Mouse (Mus musculus): ENCODE data around the gene Prkn. TPM values are rescaled to one million over a fixed set of nuclear protein-coding genes. Genes with fewer than 3 reads are reported as not detected.

The Prkn gene
- total and polyA plus RNA-seq, 2 experiments from 2014 or later, result 6.2 to 6.8 TPM

GRCm38 (mm10) chr17:12062861-12063260 lies 1222.7 kb downstream of the Prkn start:
- H3K9ac ChIP-seq, result no peak overlapping the region
- no peak overlapping the region for H3K4me2 ChIP-seq (ENCODE audit: low read depth)
- WGBS, result 52% methylated on average over 3 of the region's 3 CpGs
- no peaks in the 10 kb centered on the region for H3K9me3 ChIP-seq (ENCODE audit: low read length)
- H3K27ac ChIP-seq (ENCODE audit: low read depth, low read length), result no peak overlapping the region
- H3K4me1 ChIP-seq (ENCODE audit: insufficient read depth), result no peaks in the 10 kb centered on the region
- H3K27me3 ChIP-seq (ENCODE audit: insufficient read depth, low read length), result no peaks in the 10 kb centered on the region
- ATAC-seq (peak; percentile 40; the same call in 1 of the 2 replicates), DNase-seq (no peak)
- H3K36me3 ChIP-seq (ENCODE audit: insufficient read depth), result no peaks in the 10 kb centered on the region
- TF ChIP-seq CTCF (IDR thresholded peaks at IDR 0.05; ENCODE audit: low read depth), result no peak
- no peak overlapping the region for H3K4me3 ChIP-seq (ENCODE audit: low read depth, low read length)

- 97% methylated on average over 7 of the region's 7 CpGs for WGBS
- H3K4me2 ChIP-seq (ENCODE audit: low read depth), result no peak overlapping the region
- H3K9me3 ChIP-seq (ENCODE audit: low read length), result no peaks in the 10 kb centered on the region
- H3K9ac ChIP-seq, result no peak overlapping the region
- no peak for TF ChIP-seq CTCF (IDR thresholded peaks at IDR 0.05; ENCODE audit: low read depth)
- no peak for DNase-seq
- no peak overlapping the region for H3K4me3 ChIP-seq (ENCODE audit: low read depth, low read length)
- 0 out of 2 replicates have a peak overlapping the region, but pooled peaks have one; percentile 29 for H3K27ac ChIP-seq (ENCODE audit: low read depth, low read length)
- H3K4me1 ChIP-seq (ENCODE audit: insufficient read depth), result no peaks in the 10 kb centered on the region
- no peaks in the 10 kb centered on the region for H3K36me3 ChIP-seq (ENCODE audit: insufficient read depth)
- no peak for ATAC-seq
- no peaks in the 10 kb centered on the region for H3K27me3 ChIP-seq (ENCODE audit: insufficient read depth, low read length)
Observed at GRCm38 (mm10) chr17:12063533-12063932, 1223.3 kb downstream of the Prkn start.

DNA sequence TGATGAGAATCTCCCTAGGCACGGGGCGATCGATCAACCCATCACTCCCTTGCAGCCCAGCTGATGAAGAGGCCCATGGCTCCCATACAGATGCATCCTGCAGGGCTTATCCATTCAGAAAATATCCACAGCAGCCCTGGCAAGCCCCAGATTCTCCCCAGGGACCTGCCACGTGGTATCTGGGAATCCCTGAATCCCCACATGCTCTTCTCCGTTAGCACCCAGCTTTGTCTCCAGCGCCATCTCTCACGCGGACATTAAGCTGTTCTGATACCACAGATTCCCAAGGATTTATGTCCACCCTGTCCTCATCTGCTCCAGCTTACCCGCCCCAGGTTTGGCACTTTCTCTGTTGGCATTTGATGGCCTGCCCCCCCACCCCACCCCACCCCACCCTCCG lies 1225.9 kb downstream of the Prkn start:
- TF ChIP-seq CTCF (IDR thresholded peaks at IDR 0.05; ENCODE audit: low read depth), result no peak
- Histone ChIP-seq H3K36me3 (ENCODE audit: insufficient read depth) (no peaks in the 10 kb centered on the region), H3K9ac (no peak overlapping the region), H3K4me2 (ENCODE audit: low read depth) (no peak overlapping the region), H3K27me3 (ENCODE audit: insufficient read depth, low read length) (no peaks in the 10 kb centered on the region), H3K27ac (ENCODE audit: low read depth, low read length) (no peak overlapping the region), H3K4me1 (ENCODE audit: insufficient read depth) (no peaks in the 10 kb centered on the region), H3K9me3 (ENCODE audit: low read length) (no peaks in the 10 kb centered on the region), H3K4me3 (ENCODE audit: low read depth, low read length) (no peak overlapping the region)
- WGBS, result 78% methylated on average over 10 of the region's 10 CpGs
- DNase-seq, result no peak
- ATAC-seq, result no peak

GRCm38 (mm10) chr17:12076816-12077215 lies 1236.6 kb downstream of the Prkn start:
- DNase-seq (no peak), ATAC-seq (no peak)
- Histone ChIP-seq H3K4me3 (ENCODE audit: low read depth, low read length) (no peak overlapping the region), H3K4me1 (ENCODE audit: insufficient read depth) (no peaks in the 10 kb centered on the region), H3K4me2 (ENCODE audit: low read depth) (no peak overlapping the region), H3K9me3 (ENCODE audit: low read length) (no peaks in the 10 kb centered on the region), H3K27me3 (ENCODE audit: insufficient read depth, low read length) (no peaks in the 10 kb centered on the region), H3K27ac (ENCODE audit: low read depth, low read length) (no peak overlapping the region), H3K9ac (no peak overlapping the region), H3K36me3 (ENCODE audit: insufficient read depth) (no peaks in the 10 kb centered on the region)
- 44% methylated on average over 2 of the region's 2 CpGs for WGBS
- no peak for TF ChIP-seq CTCF (IDR thresholded peaks at IDR 0.05; ENCODE audit: low read depth)

DNA sequence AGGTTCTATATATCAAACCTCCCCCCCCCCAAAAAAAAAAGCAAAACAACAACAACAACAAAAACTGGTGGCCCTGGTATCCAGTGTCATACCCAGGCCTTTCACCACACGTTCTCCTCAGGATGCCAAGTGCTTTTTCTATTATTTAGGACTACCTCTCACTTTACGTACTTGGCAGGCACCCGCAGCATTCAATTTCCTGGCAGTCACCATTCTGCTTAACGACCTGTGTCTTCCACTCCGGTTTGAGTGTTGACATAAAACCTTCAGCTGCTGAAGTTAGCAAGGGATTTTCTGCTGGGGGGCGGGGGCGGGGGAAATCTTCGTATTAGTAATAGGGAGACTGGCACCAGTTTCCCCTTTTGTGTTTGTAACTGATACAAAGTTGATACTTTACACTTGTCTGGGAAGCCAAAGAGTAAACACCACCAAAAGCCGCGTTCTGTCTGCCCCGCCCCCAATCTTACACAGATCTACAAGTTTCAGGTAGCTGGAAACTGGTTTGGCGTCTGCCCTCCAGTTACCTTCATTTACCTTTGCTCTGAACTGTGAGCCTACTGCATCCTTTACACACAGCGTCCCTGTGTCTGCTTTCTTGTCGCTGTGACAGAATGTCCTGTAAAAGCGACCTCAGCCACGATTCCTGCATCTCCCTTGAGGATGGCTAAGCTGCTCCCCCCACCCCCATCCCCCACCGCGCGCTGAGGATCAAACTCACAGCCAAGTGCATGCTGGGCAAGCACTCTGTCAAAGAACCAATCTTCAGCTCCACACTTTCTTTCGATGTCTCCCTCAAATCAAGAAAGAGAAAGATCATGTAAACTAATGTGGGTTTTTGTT lies 1240.7 kb downstream of the Prkn start:
- Histone ChIP-seq H3K9ac (no peak overlapping the region), H3K27me3 (ENCODE audit: insufficient read depth, low read length) (no peaks in the 10 kb centered on the region), H3K36me3 (ENCODE audit: insufficient read depth) (no peaks in the 10 kb centered on the region), H3K9me3 (ENCODE audit: low read length) (no peaks in the 10 kb centered on the region), H3K4me3 (ENCODE audit: low read depth, low read length) (no peak overlapping the region), H3K27ac (ENCODE audit: low read depth, low read length) (no peak overlapping the region), H3K4me2 (ENCODE audit: low read depth) (no peak overlapping the region), H3K4me1 (ENCODE audit: insufficient read depth) (no peaks in the 10 kb centered on the region)
- no peak for ATAC-seq
- no peak for TF ChIP-seq CTCF (IDR thresholded peaks at IDR 0.05; ENCODE audit: low read depth)
- 42% methylated on average over 20 of the region's 20 CpGs for WGBS
- no peak for DNase-seq

- Histone ChIP-seq H3K36me3 (ENCODE audit: insufficient read depth) (no peaks in the 10 kb centered on the region), H3K9ac (no peak overlapping the region), H3K9me3 (ENCODE audit: low read length) (no peaks in the 10 kb centered on the region), H3K4me1 (ENCODE audit: insufficient read depth) (no peaks in the 10 kb centered on the region), H3K4me2 (ENCODE audit: low read depth) (no peak overlapping the region), H3K27me3 (ENCODE audit: insufficient read depth, low read length) (no peaks in the 10 kb centered on the region), H3K4me3 (ENCODE audit: low read depth, low read length) (no peak overlapping the region), H3K27ac (ENCODE audit: low read depth, low read length) (no peak overlapping the region)
- 93% methylated on average over 5 of the region's 5 CpGs for WGBS
- no peak for TF ChIP-seq CTCF (IDR thresholded peaks at IDR 0.05; ENCODE audit: low read depth)
- no peak for DNase-seq
- no peak for ATAC-seq
Observed at GRCm38 (mm10) chr17:12082201-12082600, 1242.0 kb downstream of the Prkn start.

- no peaks in the 10 kb centered on the region for H3K4me1 ChIP-seq (ENCODE audit: insufficient read depth)
- WGBS, result 59% methylated on average over 5 of the region's 5 CpGs
- H3K4me2 ChIP-seq (ENCODE audit: low read depth), result no peak overlapping the region
- H3K9me3 ChIP-seq (ENCODE audit: low read length), result no peaks in the 10 kb centered on the region
- no peaks in the 10 kb centered on the region for H3K27me3 ChIP-seq (ENCODE audit: insufficient read depth, low read length)
- DNase-seq (no peak), ATAC-seq (no peak)
- no peak for TF ChIP-seq CTCF (IDR thresholded peaks at IDR 0.05; ENCODE audit: low read depth)
- H3K4me3 ChIP-seq (ENCODE audit: low read depth, low read length), result no peak overlapping the region
- H3K9ac ChIP-seq, result no peak overlapping the region
- no peak overlapping the region for H3K27ac ChIP-seq (ENCODE audit: low read depth, low read length)
- H3K36me3 ChIP-seq (ENCODE audit: insufficient read depth), result no peaks in the 10 kb centered on the region
Observed at GRCm38 (mm10) chr17:12090261-12090927, 1250.2 kb downstream of the Prkn start.

Measured in forebrain, postnatal 0 days (tissue).